Mouse (Mus musculus): ENCODE measurements at regions not wholly inside any gene's neighbourhood (a gene's known extent, or its start where the extent isn't known, plus 50 kb on each side); places are given as distances from the start of the nearest gene placed in this dataset.

DNA sequence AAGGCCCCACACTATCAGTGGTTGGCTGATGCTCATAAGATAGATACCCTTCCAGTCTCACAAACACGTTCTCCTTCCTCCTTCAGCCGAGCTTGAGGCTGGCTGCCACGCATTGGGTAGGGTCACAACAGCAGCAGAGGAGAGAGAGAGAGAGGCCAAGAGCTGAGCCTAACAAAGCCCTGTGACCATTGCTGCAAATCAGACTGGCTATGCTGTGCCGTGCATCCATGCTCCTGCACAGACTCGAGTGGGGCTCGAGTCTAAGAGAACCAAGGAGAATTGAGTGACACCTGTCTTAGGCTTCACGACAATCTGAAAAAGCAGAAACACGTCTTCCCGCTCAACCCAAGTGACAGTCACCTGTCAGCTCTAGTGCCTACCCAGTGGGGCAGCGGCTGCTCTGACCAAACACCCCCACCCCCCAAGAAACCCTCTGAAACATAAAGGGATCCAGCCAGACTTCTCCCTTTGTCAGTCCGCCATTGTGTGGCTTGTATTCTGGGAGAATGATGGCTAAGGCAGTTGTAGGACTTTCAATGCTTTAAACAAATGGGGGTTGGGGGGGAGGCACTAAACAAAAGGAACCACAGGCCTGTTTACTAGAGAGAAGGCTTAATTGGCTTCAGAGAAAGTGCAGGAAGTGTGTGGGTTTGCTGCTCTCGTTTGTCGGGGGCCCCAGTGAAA lies 353.7 kb upstream of the Jarid2 start:
- TF ChIP-seq CTCF (IDR thresholded peaks at IDR 0.05; ENCODE audit: insufficient read depth, low read length) = no peak
- TF ChIP-seq POLR2A (IDR thresholded peaks at IDR 0.05; ENCODE audit: borderline replicate concordance, extremely low read depth, low read depth, low read length) = no peak

All from lung, adult 2 months (tissue).